Mouse (Mus musculus): Measurements from ENCODE around the gene Flrt1. TPM values are rescaled to one million over a fixed set of nuclear protein-coding genes. Genes with fewer than 3 reads are reported as not detected.

Gene Flrt1
- polyA plus RNA-seq (2012; rRNA removed; ENCODE audit: low replicate concordance): 0.16 and 0.17 TPM in 2 replicates

GRCm38 (mm10) chr19:7105544-7105943 is at the start of gene Flrt1:
TSS of gene Flrt1 (minus strand) at chr19:7105729.

GRCm38 (mm10) chr19:7056248-7057087 is 49.1 kb downstream of the Flrt1 start, which contains the start of gene Macrod1:
TSS of gene Macrod1 (plus strand) at chr19:7056810.

Other genes with a start within 250 kb of the Flrt1 start
- gene Ccdc88b, start 247.5 kb downstream of the Flrt1 start, polyA plus RNA-seq (2012; rRNA removed; ENCODE audit: low replicate concordance): 18.4 and 61.9 TPM in 2 replicates
- 96.6 and 166 TPM in 2 replicates for gene Trmt112, start 196.0 kb downstream of the Flrt1 start, polyA plus RNA-seq (2012; rRNA removed; ENCODE audit: low replicate concordance)
- 110 and 125 TPM in 2 replicates for gene Prdx5, start 195.6 kb downstream of the Flrt1 start, polyA plus RNA-seq (2012; rRNA removed; ENCODE audit: low replicate concordance)
- 79.8 and 98.9 TPM in 2 replicates for gene Esrra, start 183.9 kb downstream of the Flrt1 start, polyA plus RNA-seq (2012; rRNA removed; ENCODE audit: low replicate concordance)
- 0.30 and 0.69 TPM in 2 replicates for gene Catsperz, start 180.3 kb downstream of the Flrt1 start, polyA plus RNA-seq (2012; rRNA removed; ENCODE audit: low replicate concordance)
- 0.11 and 0.17 TPM in 2 replicates for gene Kcnk4, start 171.2 kb downstream of the Flrt1 start, polyA plus RNA-seq (2012; rRNA removed; ENCODE audit: low replicate concordance)
- gene Bad, start 163.9 kb downstream of the Flrt1 start, polyA plus RNA-seq (2012; rRNA removed; ENCODE audit: low replicate concordance): 43.2 and 81.2 TPM in 2 replicates
- gene Gpr137, start 163.2 kb downstream of the Flrt1 start, polyA plus RNA-seq (2012; rRNA removed; ENCODE audit: low replicate concordance): 97.2 and 124 TPM in 2 replicates
- 86.1 and 130 TPM in 2 replicates for gene Ppp1r14b, start 130.8 kb downstream of the Flrt1 start, polyA plus RNA-seq (2012; rRNA removed; ENCODE audit: low replicate concordance)
- 73.1 and 79.6 TPM in 2 replicates for gene Plcb3, start 129.3 kb downstream of the Flrt1 start, polyA plus RNA-seq (2012; rRNA removed; ENCODE audit: low replicate concordance)
- 20.6 and 22.2 TPM in 2 replicates for gene Fkbp2, start 125.2 kb downstream of the Flrt1 start, polyA plus RNA-seq (2012; rRNA removed; ENCODE audit: low replicate concordance)
- 95.9 and 128 TPM in 2 replicates for gene Vegfb, start 118.1 kb downstream of the Flrt1 start, polyA plus RNA-seq (2012; rRNA removed; ENCODE audit: low replicate concordance)
- 55.4 and 59.2 TPM in 2 replicates for gene Dnajc4, start 113.2 kb downstream of the Flrt1 start, polyA plus RNA-seq (2012; rRNA removed; ENCODE audit: low replicate concordance)
- 39.2 and 39.4 TPM in 2 replicates for gene Nudt22, start 109.6 kb downstream of the Flrt1 start, polyA plus RNA-seq (2012; rRNA removed; ENCODE audit: low replicate concordance)
- 16.4 and 21.2 TPM in 2 replicates for gene Trpt1, start 109.6 kb downstream of the Flrt1 start, polyA plus RNA-seq (2012; rRNA removed; ENCODE audit: low replicate concordance)
- 50.9 and 104 TPM in 2 replicates for gene Fermt3, start 86.3 kb downstream of the Flrt1 start, polyA plus RNA-seq (2012; rRNA removed; ENCODE audit: low replicate concordance)
- 30.7 and 38.6 TPM in 2 replicates for gene Stip1, start 65.8 kb downstream of the Flrt1 start, polyA plus RNA-seq (2012; rRNA removed; ENCODE audit: low replicate concordance)
- gene Macrod1, start 48.9 kb downstream of the Flrt1 start, polyA plus RNA-seq (2012; rRNA removed; ENCODE audit: low replicate concordance): 83.4 and 120 TPM in 2 replicates
- 84.0 and 95.1 TPM in 2 replicates for gene Otub1, start 100.6 kb upstream of the Flrt1 start, polyA plus RNA-seq (2012; rRNA removed; ENCODE audit: low replicate concordance)
- 2,726 and 3,653 TPM in 2 replicates for gene Cox8a, start 111.9 kb upstream of the Flrt1 start, polyA plus RNA-seq (2012; rRNA removed; ENCODE audit: low replicate concordance)
- 20.9 and 29.3 TPM in 2 replicates for gene Naa40, start 135.5 kb upstream of the Flrt1 start, polyA plus RNA-seq (2012; rRNA removed; ENCODE audit: low replicate concordance)
- 9.6 and 14.5 TPM in 2 replicates for gene Rcor2, start 161.6 kb upstream of the Flrt1 start, polyA plus RNA-seq (2012; rRNA removed; ENCODE audit: low replicate concordance)
- 81.6 and 147 TPM in 2 replicates for gene Mark2, start 236.1 kb upstream of the Flrt1 start, polyA plus RNA-seq (2012; rRNA removed; ENCODE audit: low replicate concordance)